Mouse (Mus musculus): ENCODE measurements at regions not wholly inside any gene's neighbourhood (a gene's known extent, or its start where the extent isn't known, plus 50 kb on each side); places are given as distances from the start of the nearest gene placed in this dataset.

DNA sequence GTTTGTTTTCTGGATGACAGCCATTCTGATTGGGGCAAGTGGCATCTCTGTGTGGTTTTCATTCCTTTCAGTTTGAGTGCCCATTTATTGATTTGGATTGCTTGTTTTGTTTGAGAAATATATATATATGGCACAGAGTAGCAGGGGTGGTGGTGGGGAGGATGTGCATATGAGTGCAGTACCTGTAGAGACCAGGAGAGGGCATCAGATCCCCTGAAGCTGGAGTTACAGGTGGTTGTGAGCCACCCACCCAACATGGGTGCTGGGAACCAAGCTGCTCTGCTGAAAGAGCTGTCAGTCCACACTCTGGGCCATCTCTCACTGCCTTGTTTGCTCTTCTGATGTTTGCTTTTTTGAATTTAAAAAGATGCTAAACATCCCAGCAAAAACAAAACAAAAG, 216.7 kb downstream of the Uaca start:
- H3K4me2 ChIP-seq (replicated peaks; ENCODE audit: low read depth, low read length): no peak overlapping the region
- peaks cover 4% of the 10 kb centered on the region; the same call in 1 of the 2 replicates for H3K9me3 ChIP-seq (ENCODE audit: control insufficient read depth, low read length)
- H3K9ac ChIP-seq (ENCODE audit: low read depth, low read length): no peak overlapping the region
- H3K36me3 ChIP-seq (ENCODE audit: control insufficient read depth, insufficient read depth, low read length): no peaks in the 10 kb centered on the region
- H3K27ac ChIP-seq (ENCODE audit: low read depth, low read length): no peak overlapping the region
- H3K27me3 ChIP-seq (ENCODE audit: control insufficient read depth, insufficient read depth, low read length): no peaks in the 10 kb centered on the region; the same call in 1 of the 2 replicates
- no peak for ATAC-seq (ENCODE audit: low FRiP score, low TSS enrichment)
- H3K4me3 ChIP-seq (ENCODE audit: low read length): no peak overlapping the region
- 0 out of 2 replicates have a peak, but pooled peaks cover under 1% of the 10 kb centered on the region for H3K4me1 ChIP-seq (ENCODE audit: control insufficient read depth, insufficient read depth, low read length)

DNA sequence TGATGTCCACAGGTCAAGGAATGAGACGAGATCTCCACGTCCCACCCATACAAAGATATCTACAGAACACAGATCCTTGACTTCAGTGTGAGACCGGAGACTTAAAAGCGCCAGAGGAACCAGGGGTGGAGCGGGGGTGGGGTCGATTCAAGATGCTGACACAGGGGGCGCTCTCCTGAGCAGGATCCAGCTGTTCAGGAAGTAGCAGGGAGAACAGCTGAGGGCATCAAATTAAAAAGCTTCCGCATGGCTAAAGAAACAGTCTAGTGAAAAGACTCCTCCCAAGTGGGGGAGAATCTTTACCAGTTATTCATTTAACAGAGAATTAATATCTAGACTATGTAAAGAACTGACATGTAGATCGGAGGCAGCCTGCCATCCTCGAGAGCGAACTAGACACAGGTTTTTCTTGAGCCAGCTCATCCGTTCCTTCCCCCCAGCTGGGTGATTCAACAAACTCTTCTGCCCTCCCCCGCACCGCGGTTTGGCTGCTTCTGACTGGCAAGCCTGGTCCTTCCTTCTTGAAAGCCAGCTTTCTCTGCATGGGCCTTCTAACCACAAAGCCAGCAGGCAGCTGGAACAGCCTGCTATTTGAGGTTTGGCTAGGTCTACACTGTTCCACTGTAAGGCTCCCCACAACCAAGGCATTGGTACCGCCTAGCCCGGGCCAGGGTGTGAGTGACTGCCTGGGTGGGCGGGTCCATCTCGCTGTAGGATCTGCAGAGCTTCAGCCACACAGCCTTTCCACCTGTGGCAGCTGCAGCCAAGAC, 218.6 kb downstream of the Uaca start:
- Histone ChIP-seq H3K9ac (ENCODE audit: low read depth, low read length) (no peak overlapping the region), H3K9me3 (ENCODE audit: control insufficient read depth, low read length) (peaks cover 4% of the 10 kb centered on the region; the same call in 1 of the 2 replicates), H3K36me3 (ENCODE audit: control insufficient read depth, insufficient read depth, low read length) (no peaks in the 10 kb centered on the region), H3K4me1 (ENCODE audit: control insufficient read depth, insufficient read depth, low read length) (0 out of 2 replicates have a peak, but pooled peaks cover 8% of the 10 kb centered on the region), H3K4me2 (replicated peaks; ENCODE audit: low read depth, low read length) (no peak overlapping the region), H3K27ac (ENCODE audit: low read depth, low read length) (no peak overlapping the region), H3K27me3 (ENCODE audit: control insufficient read depth, insufficient read depth, low read length) (no peaks in the 10 kb centered on the region; the same call in 1 of the 2 replicates), H3K4me3 (ENCODE audit: low read length) (no peak overlapping the region)
- 71% methylated on average over 19 of the region's 19 CpGs for WGBS
- no peak for ATAC-seq (ENCODE audit: low FRiP score, low TSS enrichment)

DNA sequence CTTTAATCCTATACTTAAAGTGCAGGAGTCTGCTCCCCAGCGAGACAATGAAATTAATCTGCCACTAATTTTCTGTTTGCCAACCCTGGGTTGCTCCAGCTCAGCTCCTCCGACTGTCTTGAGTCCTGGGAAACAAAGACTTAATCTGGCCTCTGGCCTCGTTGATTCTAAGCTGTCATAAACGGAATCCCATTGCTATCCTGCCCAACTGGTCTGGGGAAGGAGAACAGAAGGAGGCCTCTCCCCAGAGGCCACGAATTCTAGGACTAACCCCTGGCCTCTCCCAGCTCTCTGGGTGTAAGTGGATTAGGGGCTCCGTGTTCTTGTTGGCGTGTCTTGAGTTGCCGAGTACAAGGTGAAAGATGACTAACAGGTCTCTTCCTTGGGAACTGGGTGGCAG, 219.8 kb downstream of the Uaca start:
- Histone ChIP-seq H3K4me1 (ENCODE audit: control insufficient read depth, insufficient read depth, low read length) (0 out of 2 replicates have a peak, but pooled peaks cover 8% of the 10 kb centered on the region), H3K4me3 (ENCODE audit: low read length) (no peak overlapping the region), H3K4me2 (replicated peaks; ENCODE audit: low read depth, low read length) (no peak overlapping the region), H3K27me3 (ENCODE audit: control insufficient read depth, insufficient read depth, low read length) (peaks cover 5% of the 10 kb centered on the region; the same call in 1 of the 2 replicates), H3K27ac (ENCODE audit: low read depth, low read length) (no peak overlapping the region), H3K9me3 (ENCODE audit: control insufficient read depth, low read length) (peaks cover 4% of the 10 kb centered on the region; the same call in 1 of the 2 replicates), H3K9ac (ENCODE audit: low read depth, low read length) (no peak overlapping the region), H3K36me3 (ENCODE audit: control insufficient read depth, insufficient read depth, low read length) (no peaks in the 10 kb centered on the region)
- 77% methylated on average over 8 of the region's 8 CpGs for WGBS
- no peak for ATAC-seq (ENCODE audit: low FRiP score, low TSS enrichment)

DNA sequence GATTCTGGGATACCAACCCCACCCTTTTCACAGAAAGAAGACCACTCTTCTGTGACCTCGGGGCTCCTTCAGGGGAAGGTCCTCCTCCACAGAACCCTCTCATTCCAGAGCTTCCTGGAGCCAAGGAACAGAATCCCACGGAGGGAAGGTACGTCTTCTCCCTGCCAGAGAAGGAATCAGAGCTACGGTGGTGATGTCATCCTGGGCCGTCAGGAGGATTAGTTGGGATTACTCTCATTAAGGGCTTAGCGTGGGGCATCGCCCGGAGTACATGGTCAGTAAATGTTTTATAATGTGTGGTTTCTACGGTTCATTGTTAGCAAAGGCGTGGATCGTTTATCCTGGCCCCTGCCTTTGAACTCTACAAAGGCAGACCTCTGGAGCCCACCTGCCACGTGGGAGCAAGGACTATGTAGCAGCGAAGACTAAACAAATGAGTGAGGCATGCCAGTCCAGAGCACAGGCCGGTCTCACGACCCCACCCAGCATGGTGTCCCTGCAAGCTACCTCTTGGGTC, 221.1 kb downstream of the Uaca start:
- Histone ChIP-seq H3K4me2 (replicated peaks; ENCODE audit: low read depth, low read length) (no peak overlapping the region), H3K9me3 (ENCODE audit: control insufficient read depth, low read length) (peaks cover 4% of the 10 kb centered on the region; the same call in 1 of the 2 replicates), H3K4me3 (ENCODE audit: low read length) (no peak overlapping the region), H3K27ac (ENCODE audit: low read depth, low read length) (no peak overlapping the region), H3K36me3 (ENCODE audit: control insufficient read depth, insufficient read depth, low read length) (no peaks in the 10 kb centered on the region), H3K9ac (ENCODE audit: low read depth, low read length) (no peak overlapping the region), H3K27me3 (ENCODE audit: control insufficient read depth, insufficient read depth, low read length) (peaks cover 5% of the 10 kb centered on the region; the same call in 1 of the 2 replicates), H3K4me1 (ENCODE audit: control insufficient read depth, insufficient read depth, low read length) (0 out of 2 replicates have a peak, but pooled peaks cover 8% of the 10 kb centered on the region)
- WGBS: 50% methylated on average over 15 of the region's 15 CpGs
- ATAC-seq (ENCODE audit: low FRiP score, low TSS enrichment): no peak

DNA sequence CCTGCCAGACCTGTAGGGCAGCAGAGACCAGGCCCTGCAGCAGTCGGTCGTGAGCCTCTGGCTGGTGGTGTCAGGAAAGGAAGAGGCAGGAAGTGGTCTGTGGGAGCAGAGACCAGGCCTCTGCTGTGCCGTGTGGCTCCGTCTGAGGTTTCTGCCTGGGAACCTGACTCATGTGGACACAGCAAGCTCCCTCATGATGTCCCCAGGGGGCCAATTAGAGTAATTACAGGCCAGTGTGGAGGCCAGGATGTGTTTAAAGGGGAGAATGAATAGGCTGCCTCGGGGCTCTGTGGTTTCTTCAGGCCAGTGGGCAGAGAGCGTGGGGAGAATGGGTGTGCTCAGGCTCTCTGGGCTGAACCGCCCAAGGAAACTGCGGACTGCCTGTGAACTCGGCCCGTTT, 222.3 kb downstream of the Uaca start:
- Histone ChIP-seq H3K27ac (ENCODE audit: low read depth, low read length) (no peak overlapping the region), H3K36me3 (ENCODE audit: control insufficient read depth, insufficient read depth, low read length) (no peaks in the 10 kb centered on the region), H3K4me1 (ENCODE audit: control insufficient read depth, insufficient read depth, low read length) (0 out of 2 replicates have a peak, but pooled peaks cover 8% of the 10 kb centered on the region), H3K27me3 (ENCODE audit: control insufficient read depth, insufficient read depth, low read length) (peaks cover 5% of the 10 kb centered on the region; the same call in 1 of the 2 replicates), H3K9ac (ENCODE audit: low read depth, low read length) (no peak overlapping the region), H3K9me3 (ENCODE audit: control insufficient read depth, low read length) (peaks cover 9% of the 10 kb centered on the region; the same call in 1 of the 2 replicates), H3K4me2 (replicated peaks; ENCODE audit: low read depth, low read length) (no peak overlapping the region), H3K4me3 (ENCODE audit: low read length) (no peak overlapping the region)
- 26% methylated on average over 10 of the region's 10 CpGs for WGBS
- ATAC-seq (ENCODE audit: low FRiP score, low TSS enrichment): 0 out of 2 replicates have a peak, but pooled peaks have one; percentile 20

DNA sequence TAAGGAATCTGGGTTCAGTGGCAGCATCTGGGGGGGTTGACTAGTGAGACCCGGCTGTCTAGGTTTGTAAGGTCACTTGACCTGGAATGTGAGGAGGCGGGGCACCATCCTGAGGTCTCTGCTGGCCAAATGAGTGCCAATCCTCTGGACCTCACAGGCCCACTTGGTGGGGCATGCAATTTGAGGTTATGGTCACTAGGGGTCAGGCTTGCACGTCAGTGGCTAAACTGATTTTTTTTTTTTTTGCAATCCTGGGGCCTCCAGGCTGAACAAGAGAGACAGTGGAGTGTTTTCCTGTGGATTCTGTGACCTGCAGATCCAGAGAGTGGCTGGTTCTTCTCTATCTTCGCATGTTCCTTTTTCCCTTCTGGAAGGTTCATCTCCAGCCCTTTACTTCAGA, 225.6 kb downstream of the Uaca start:
- Histone ChIP-seq H3K4me1 (ENCODE audit: control insufficient read depth, insufficient read depth, low read length) (0 out of 2 replicates have a peak, but pooled peaks cover 8% of the 10 kb centered on the region), H3K27ac (ENCODE audit: low read depth, low read length) (no peak overlapping the region), H3K9me3 (ENCODE audit: control insufficient read depth, low read length) (0 out of 2 replicates have a peak, but pooled peaks cover 5% of the 10 kb centered on the region), H3K27me3 (ENCODE audit: control insufficient read depth, insufficient read depth, low read length) (peaks cover 5% of the 10 kb centered on the region; the same call in 1 of the 2 replicates), H3K9ac (ENCODE audit: low read depth, low read length) (no peak overlapping the region), H3K36me3 (ENCODE audit: control insufficient read depth, insufficient read depth, low read length) (no peaks in the 10 kb centered on the region), H3K4me3 (ENCODE audit: low read length) (no peak overlapping the region), H3K4me2 (replicated peaks; ENCODE audit: low read depth, low read length) (no peak overlapping the region)
- no peak for ATAC-seq (ENCODE audit: low FRiP score, low TSS enrichment)
- WGBS: 68% methylated on average over 4 of the region's 4 CpGs

DNA sequence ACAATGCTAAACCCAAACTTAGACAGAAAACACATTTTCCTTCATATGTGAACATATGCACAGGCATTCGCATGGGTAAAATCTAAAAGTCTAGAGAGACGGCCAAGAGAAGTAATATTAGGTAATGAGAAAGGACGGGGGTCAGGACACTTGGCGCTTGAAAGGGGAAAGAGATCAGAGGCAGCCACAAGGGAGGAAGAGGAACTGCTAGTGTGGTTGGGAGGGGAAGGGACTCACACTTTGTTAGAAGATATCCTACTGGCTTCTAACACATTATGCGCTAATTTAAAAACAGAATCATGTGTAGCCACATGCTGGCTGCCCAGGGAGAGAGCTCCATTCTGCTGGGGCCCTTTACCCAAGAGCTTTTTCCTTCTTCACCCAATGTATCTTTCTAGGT, 227.5 kb downstream of the Uaca start:
- 0 out of 2 replicates have a peak, but pooled peaks cover 5% of the 10 kb centered on the region for H3K9me3 ChIP-seq (ENCODE audit: control insufficient read depth, low read length)
- 0 out of 2 replicates have a peak, but pooled peaks cover 2% of the 10 kb centered on the region for H3K4me1 ChIP-seq (ENCODE audit: control insufficient read depth, insufficient read depth, low read length)
- H3K36me3 ChIP-seq (ENCODE audit: control insufficient read depth, insufficient read depth, low read length): no peaks in the 10 kb centered on the region
- 88% methylated on average over 5 of the region's 5 CpGs for WGBS
- no peak overlapping the region for H3K4me2 ChIP-seq (replicated peaks; ENCODE audit: low read depth, low read length)
- H3K9ac ChIP-seq (ENCODE audit: low read depth, low read length): no peak overlapping the region
- ATAC-seq (ENCODE audit: low FRiP score, low TSS enrichment): no peak
- no peak overlapping the region for H3K4me3 ChIP-seq (ENCODE audit: low read length)
- H3K27me3 ChIP-seq (ENCODE audit: control insufficient read depth, insufficient read depth, low read length): peaks cover 5% of the 10 kb centered on the region; the same call in 1 of the 2 replicates
- no peak overlapping the region for H3K27ac ChIP-seq (ENCODE audit: low read depth, low read length)

DNA sequence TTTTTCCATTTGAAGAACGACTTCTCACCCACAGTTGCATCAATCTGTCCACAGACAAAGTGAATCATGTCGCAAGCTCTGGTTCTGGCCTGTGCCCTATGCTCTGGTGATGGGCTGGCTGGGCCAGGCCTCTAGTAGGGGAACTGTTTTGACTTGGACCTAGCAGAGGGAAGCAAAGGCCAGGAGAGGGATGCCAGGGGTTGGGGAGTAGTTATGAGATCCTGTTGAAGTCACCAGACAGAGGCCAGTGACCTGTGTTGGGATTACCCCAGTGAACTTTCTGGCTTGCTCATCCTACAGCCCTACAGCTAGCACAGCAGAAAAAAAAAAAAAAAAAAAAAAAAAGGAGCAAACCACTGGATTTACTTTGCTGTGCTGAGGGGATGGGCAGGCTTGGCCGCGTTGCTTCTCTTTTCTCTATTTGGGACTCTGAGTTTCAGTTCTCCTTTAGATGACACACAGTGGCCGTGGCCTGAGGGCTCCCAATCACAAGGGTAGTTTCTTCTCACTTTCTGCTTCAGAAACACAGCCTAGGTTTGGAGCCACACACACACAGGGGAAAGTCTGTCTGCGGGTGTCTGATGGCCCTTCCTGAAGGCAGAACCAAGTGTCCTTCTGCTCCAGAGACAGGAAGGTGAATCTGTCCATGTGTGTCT, 228.2 kb downstream of the Uaca start:
- Histone ChIP-seq H3K27ac (ENCODE audit: low read depth, low read length) (no peak overlapping the region), H3K27me3 (ENCODE audit: control insufficient read depth, insufficient read depth, low read length) (peaks cover 5% of the 10 kb centered on the region; the same call in 1 of the 2 replicates), H3K4me2 (replicated peaks; ENCODE audit: low read depth, low read length) (no peak overlapping the region), H3K9me3 (ENCODE audit: control insufficient read depth, low read length) (0 out of 2 replicates have a peak, but pooled peaks cover 5% of the 10 kb centered on the region), H3K4me3 (ENCODE audit: low read length) (no peak overlapping the region), H3K9ac (ENCODE audit: low read depth, low read length) (no peak overlapping the region), H3K4me1 (ENCODE audit: control insufficient read depth, insufficient read depth, low read length) (no peaks in the 10 kb centered on the region), H3K36me3 (ENCODE audit: control insufficient read depth, insufficient read depth, low read length) (no peaks in the 10 kb centered on the region)
- 71% methylated on average over 6 of the region's 6 CpGs for WGBS
- ATAC-seq (ENCODE audit: low FRiP score, low TSS enrichment): no peak

All from kidney, embryonic 14.5 days (tissue).